In genomic region chr6:88105783-88106611, GRCm38 (mm10) we compare ENCODE assay signal across 8 mouse cellular contexts. TPM values are rescaled to one million over a fixed set of nuclear protein-coding genes. Genes with fewer than 3 reads are reported as not detected.
DNase-seq lines count a peak whose midpoint lies in the region; ATAC-seq lines count a peak whose summit lies in the region.

No protein-coding gene starts in this region.

- H3K36me3 ChIP-seq in intestine, embryonic 14.5 days (ENCODE audit: control insufficient read depth, insufficient read depth, low read length): peaks cover 39% of the 10 kb centered on the region

- H3K4me1 ChIP-seq in intestine, embryonic 14.5 days (replicated peaks; ENCODE audit: control insufficient read depth, insufficient read depth, low read length): peaks cover 4% of the 10 kb centered on the region

- intact Hi-C loops in left cerebral cortex, postnatal 10 days (cut with DNase I): no loop called here

- no peaks in the 10 kb centered on the region for H3K9me3 ChIP-seq in intestine, embryonic 14.5 days (ENCODE audit: control insufficient read depth, low read length)

- ATAC-seq in intestine, embryonic 14.5 days (replicated peaks; ENCODE audit: low FRiP score, low TSS enrichment, low read depth): peak; percentile 76
- ATAC-seq in megakaryocyte progenitor cell, adult 5-6 weeks (replicated peaks; ENCODE audit: poor library complexity): peak; percentile 70

- 0 out of 2 replicates have a peak overlapping the region, but pooled peaks have one; percentile 27 for H3K9ac ChIP-seq in intestine, embryonic 14.5 days (ENCODE audit: low read length)

- no peaks in the 10 kb centered on the region for H3K27me3 ChIP-seq in intestine, embryonic 14.5 days (replicated peaks; ENCODE audit: control insufficient read depth, insufficient read depth, low read length)

- WGBS in intestine, embryonic 14.5 days: 11% methylated on average over 32 of the region's 32 CpGs

- H3K27ac ChIP-seq in intestine, embryonic 14.5 days (ENCODE audit: low read depth): no peak overlapping the region

- H3K4me2 ChIP-seq in intestine, embryonic 14.5 days (ENCODE audit: low read length): peak overlapping the region; percentile 46

- H3K4me3 ChIP-seq in intestine, embryonic 14.5 days (ENCODE audit: low read depth, low read length): peak overlapping the region; percentile 15; the same call in 1 of the 2 replicates

- DNase-seq in adrenal gland, adult 2 months: peak; percentile 93
- DNase-seq in embryo, embryonic 11.5 days (ENCODE audit: low read depth, low spot score): peak; percentile 85
- DNase-seq in gastrocnemius, postnatal 25 days: peak; percentile 85
- DNase-seq in intestine, embryonic 14.5 days (ENCODE audit: low spot score): peak; percentile 93
- peak; percentile 93 to 94 for DNase-seq in left cerebral cortex, postnatal 10 days (ENCODE audit: extremely low spot score in 1 of 2, low spot score in 2 of 2)
- DNase-seq in right cerebral cortex, postnatal 14 days: peak; percentile 93
- DNase-seq in urinary bladder, postnatal 25 days (ENCODE audit: low spot score): peak; percentile 83

RNA-seq across cellular contexts. Expression of gene Rpn1, which starts 21.7 kb away (rescaled TPM):
- 100 to 1,000 TPM; 287 to 305 TPM for total RNA-seq in adrenal gland, adult 2 months (2021)
- polyA plus RNA-seq in adrenal gland, adult 2 months (2012; rRNA removed): 117 and 146 TPM in 2 replicates
- 10 to 100 TPM; 67.1 to 71.0 TPM for total RNA-seq in gastrocnemius, postnatal 25 days (2021)
- polyA plus RNA-seq in intestine, embryonic 14.5 days (2014; fragmentation: Nextera tagmentation; extraction: Ambion mirVana): 384 and 386 TPM in 2 replicates
- total RNA-seq in left cerebral cortex, postnatal 10 days (2021): 100 to 1,000 TPM; 179 to 193 TPM
- total RNA-seq in megakaryocyte progenitor cell, adult 5-6 weeks (2015): 200 and 205 TPM in 2 replicates
- total RNA-seq in megakaryocyte progenitor cell, adult 5-6 weeks (2017): 385 and 395 TPM in 2 replicates
